Mouse (Mus musculus) ES-Bruce4 (cell line): Measurements from ENCODE around the gene Ckap5. TPM values are rescaled to one million over a fixed set of nuclear protein-coding genes. Genes with fewer than 3 reads are reported as not detected.

Experiments
- H3K27ac ChIP-seq: 2 replicates; pipeline ENCODE4 v1.5.1; 2012; ENCODE audit warnings: low read length, inconsistent platforms; ENCODE audit not compliant: insufficient read depth
- H3K27me3 ChIP-seq: 2 replicates; pipeline ENCODE4 v1.6.1; 2012; ENCODE audit warnings: mild to moderate bottlenecking, low read length, inconsistent platforms; ENCODE audit not compliant: control insufficient read depth, poor library complexity, insufficient read depth, severe bottlenecking
- H3K36me3 ChIP-seq: 2 replicates; pipeline ENCODE4 v1.6.1; 2012; ENCODE audit warnings: inconsistent platforms, mild to moderate bottlenecking, low read length, moderate library complexity; ENCODE audit not compliant: control insufficient read depth, poor library complexity, insufficient read depth, severe bottlenecking
- H3K4me1 ChIP-seq: one replicate; pipeline ENCODE4 v1.8.1; 2011; ENCODE audit warnings: low read length; ENCODE audit not compliant: control insufficient read depth, insufficient read depth
- H3K4me3 ChIP-seq: 2 replicates; pipeline ENCODE4 v1.5.1; 2011; ENCODE audit warnings: low read depth, mild to moderate bottlenecking, low read length
- H3K9ac ChIP-seq: 2 replicates; pipeline ENCODE4 v1.6.1; 2012; ENCODE audit warnings: low read depth, mild to moderate bottlenecking, inconsistent platforms; ENCODE audit not compliant: poor library complexity, severe bottlenecking
- H3K9me3 ChIP-seq: replicated peaks from 2 replicates; pipeline ENCODE4 v1.6.1; 2012; ENCODE audit warnings: mild to moderate bottlenecking, low read length, inconsistent platforms; ENCODE audit not compliant: control insufficient read depth, poor library complexity, insufficient read depth, severe bottlenecking
- CTCF ChIP-seq: IDR thresholded peaks from one replicate; pipeline ENCODE4 v1.8.1; 2011; ENCODE audit warnings: low read depth, low read length
- EP300 ChIP-seq: IDR thresholded peaks from 2 replicates; pipeline ENCODE4 v1.6.1; 2011; ENCODE audit warnings: low read depth, low read length; ENCODE audit not compliant: insufficient read depth
- POLR2A ChIP-seq: IDR thresholded peaks from one replicate; pipeline ENCODE4 v1.8.1; 2011; ENCODE audit warnings: low read length; ENCODE audit not compliant: insufficient read depth
- polyA plus RNA-seq: library from polyadenylated mRNA; stranded (reverse); fragments of >200 nt; gene quantifications from 2 replicates; pipeline ENCODE4 v1.2.4, GENCODE M21; 2011; ENCODE audit warnings: low read depth; ENCODE audit not compliant: missing spikeins, insufficient read depth, insufficient read length

Gene Ckap5
- polyA plus RNA-seq, 1 experiment: 218 TPM

GRCm38 (mm10) chr2:91638931-91639330, 112.4 kb downstream of the Ckap5 start:
- Histone ChIP-seq H3K27me3 (no peaks in the 10 kb centered on the region), H3K27ac (no peak overlapping the region), H3K4me1 (no peaks in the 10 kb centered on the region), H3K9me3 (no peaks in the 10 kb centered on the region), H3K36me3 (no peaks in the 10 kb centered on the region), H3K9ac (no peak overlapping the region), H3K4me3 (no peak overlapping the region)
- TF ChIP-seq POLR2A (no peak), EP300 (no peak), CTCF (no peak)

GRCm38 (mm10) chr2:91642825-91643415, 116.4 kb downstream of the Ckap5 start:
- Histone ChIP-seq H3K36me3 (peaks cover 18% of the 10 kb centered on the region), H3K4me1 (no peaks in the 10 kb centered on the region), H3K27me3 (no peaks in the 10 kb centered on the region), H3K27ac (no peak overlapping the region), H3K9me3 (no peaks in the 10 kb centered on the region), H3K9ac (no peak overlapping the region), H3K4me3 (no peak overlapping the region)
- TF ChIP-seq POLR2A (no peak), EP300 (no peak), CTCF (no peak)

- peaks cover 18% of the 10 kb centered on the region for H3K36me3 ChIP-seq
Measured at GRCm38 (mm10) chr2:91644021-91644420, 117.5 kb downstream of the Ckap5 start.

GRCm38 (mm10) chr2:91645354-91645753, 118.8 kb downstream of the Ckap5 start:
- Histone ChIP-seq H3K4me1 (no peaks in the 10 kb centered on the region), H3K9me3 (no peaks in the 10 kb centered on the region), H3K27ac (no peak overlapping the region), H3K27me3 (no peaks in the 10 kb centered on the region), H3K9ac (no peak overlapping the region), H3K4me3 (no peak overlapping the region), H3K36me3 (peaks cover 18% of the 10 kb centered on the region)
- no peak for TF ChIP-seq POLR2A
- no peak for TF ChIP-seq EP300
- TF ChIP-seq CTCF: no peak

More at GRCm38 (mm10) chr2:91644021-91644420, 117.5 kb downstream of the Ckap5 start:
- Histone ChIP-seq H3K4me3 (no peak overlapping the region), H3K27me3 (no peaks in the 10 kb centered on the region), H3K4me1 (no peaks in the 10 kb centered on the region), H3K9ac (no peak overlapping the region), H3K27ac (no peak overlapping the region), H3K9me3 (no peaks in the 10 kb centered on the region)
- no peak for TF ChIP-seq CTCF

- H3K27ac ChIP-seq: no peak overlapping the region
- no peak overlapping the region for H3K9ac ChIP-seq
- TF ChIP-seq EP300 (no peak), CTCF (no peak), POLR2A (no peak)
- H3K9me3 ChIP-seq: no peaks in the 10 kb centered on the region
- peaks cover 18% of the 10 kb centered on the region for H3K36me3 ChIP-seq
- no peak overlapping the region for H3K4me3 ChIP-seq
- H3K4me1 ChIP-seq: no peaks in the 10 kb centered on the region
- H3K27me3 ChIP-seq: no peaks in the 10 kb centered on the region
Measured at GRCm38 (mm10) chr2:91645811-91646210, 119.2 kb downstream of the Ckap5 start.

- no peak overlapping the region for H3K4me3 ChIP-seq
- peaks cover 18% of the 10 kb centered on the region for H3K36me3 ChIP-seq
- H3K4me1 ChIP-seq: no peaks in the 10 kb centered on the region
- H3K9me3 ChIP-seq: no peaks in the 10 kb centered on the region
- TF ChIP-seq EP300: no peak
- peak; percentile 73 for TF ChIP-seq CTCF
- no peak for TF ChIP-seq POLR2A
- H3K9ac ChIP-seq: no peak overlapping the region
- no peak overlapping the region for H3K27ac ChIP-seq
- H3K27me3 ChIP-seq: no peaks in the 10 kb centered on the region
Measured at GRCm38 (mm10) chr2:91646733-91647132, 120.2 kb downstream of the Ckap5 start.
